Mouse (Mus musculus) olfactory bulb, adult 2 months (tissue): ENCODE data around the gene Bche.

ENCODE experiments used
- CTCF ChIP-seq: fragments of 200-500 bp; IDR thresholded peaks from 2 replicates; pipeline ENCODE4 v1.5.1; 2012; ENCODE audit warnings: low read depth, mild to moderate bottlenecking, low read length, moderate library complexity; ENCODE audit not compliant: insufficient read depth
- POLR2A ChIP-seq: fragments of 200-500 bp; IDR thresholded peaks from 2 replicates; pipeline ENCODE4 v1.6.1; 2012; ENCODE audit warnings: mild to moderate bottlenecking, low read depth, low read length, moderate library complexity; ENCODE audit not compliant: insufficient read depth

DNA sequence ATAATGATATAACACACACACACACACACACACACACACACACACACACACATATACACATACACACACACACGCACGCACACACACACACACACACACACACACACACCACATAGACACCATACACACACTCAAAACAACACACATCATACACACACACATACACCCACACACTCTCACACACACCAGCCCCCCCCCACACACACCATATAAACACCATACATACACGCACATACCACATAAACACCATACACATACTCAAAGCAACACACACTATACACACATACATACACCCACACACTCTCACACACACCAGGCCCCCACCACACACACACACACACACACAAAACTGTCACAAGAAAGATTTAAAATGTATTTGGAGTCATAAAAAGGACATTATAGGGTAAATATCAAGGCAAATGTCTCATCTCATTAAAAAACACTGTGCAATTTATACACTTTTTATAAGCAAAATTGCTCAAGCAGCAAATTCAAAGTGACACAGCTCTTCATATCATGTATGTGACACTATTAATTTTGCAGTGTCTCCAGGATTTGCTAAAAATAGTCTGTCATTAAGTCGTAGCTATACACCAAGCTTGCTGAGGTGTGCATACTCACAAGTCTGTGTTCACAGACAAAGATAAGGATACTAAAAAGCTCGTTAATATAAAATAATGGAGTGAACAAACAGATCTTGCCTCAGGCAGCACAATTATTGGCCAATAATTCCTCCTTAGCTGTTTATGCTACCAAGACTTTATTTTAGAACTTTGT lies 116.3 kb downstream of the Bche start:
- TF ChIP-seq CTCF (no peak), POLR2A (no peak)
